Mouse (Mus musculus) hindbrain, embryonic 11.5 days (tissue): ENCODE data around the gene Ceacam19. TPM values are rescaled to one million over a fixed set of nuclear protein-coding genes. Genes with fewer than 3 reads are reported as not detected.

Experiments
- ATAC-seq: fragments of 200-750 bp; cut with Nextera tagmentation; 2 replicates; pipeline ENCODE4 v1.8.0; 2017; ENCODE audit warnings: mild to moderate bottlenecking, moderate TSS enrichment, moderate library complexity; ENCODE audit not compliant: low FRiP score
- DNase-seq: peaks from one replicate; pipeline ENCODE4 v3.0.0-alpha.2; 2015; ENCODE audit warnings: low spot score
- H3K27ac ChIP-seq: fragments of 300-500 bp; sonication (generic); 2 replicates; pipeline ENCODE4 v1.5.1; 2014; ENCODE audit warnings: mild to moderate bottlenecking, low read depth, low read length
- H3K27me3 ChIP-seq: fragments of 300-500 bp; sonication (generic); 2 replicates; pipeline ENCODE4 v1.6.1; 2014; ENCODE audit warnings: mild to moderate bottlenecking, low read length, moderate library complexity, mixed read lengths; ENCODE audit not compliant: control insufficient read depth, insufficient read depth
- H3K36me3 ChIP-seq: fragments of 300-500 bp; sonication (generic); 2 replicates; pipeline ENCODE4 v1.6.1; 2014; ENCODE audit warnings: mild to moderate bottlenecking, low read length, moderate library complexity, mixed read lengths; ENCODE audit not compliant: control insufficient read depth, insufficient read depth
- H3K4me1 ChIP-seq: fragments of 300-500 bp; sonication (generic); replicated peaks from 2 replicates; pipeline ENCODE4 v1.6.1; 2014; ENCODE audit warnings: low read length, mixed read lengths; ENCODE audit not compliant: control insufficient read depth, insufficient read depth
- H3K4me2 ChIP-seq: fragments of 300-500 bp; sonication (generic); replicated peaks from 2 replicates; pipeline ENCODE4 v1.6.1; 2014; ENCODE audit warnings: mild to moderate bottlenecking, low read depth, low read length
- H3K4me3 ChIP-seq: fragments of 300-500 bp; sonication (generic); 2 replicates; pipeline ENCODE4 v1.5.1; 2014; ENCODE audit warnings: low read depth, low read length
- H3K9ac ChIP-seq: fragments of 300-500 bp; sonication (generic); 2 replicates; pipeline ENCODE4 v1.6.1; 2014; ENCODE audit warnings: low read depth, low read length
- H3K9me3 ChIP-seq: fragments of 300-500 bp; sonication (generic); 2 replicates; pipeline ENCODE4 v1.6.1; 2016; ENCODE audit warnings: low read length; ENCODE audit not compliant: control insufficient read depth
- WGBS: fragments of 180-500 bp; shearing (Covaris S2); extraction: QIAGEN DNeasy Blood & Tissue Kit; methylation state at CpG from one replicate; pipeline ENCODE4 v1.1.7; 2014; 5-methylcytosine and 5-hydroxymethylcytosine counted together
- polyA plus RNA-seq: library from polyadenylated mRNA; unstranded; fragments of >200 nt; fragmentation: Nextera tagmentation; extraction: Ambion mirVana; gene quantifications from 2 replicates; pipeline ENCODE4 v1.2.1, GENCODE M21; 2014

Gene Ceacam19
- polyA plus RNA-seq, 1 experiment from 2014 or later: not detected

DNA sequence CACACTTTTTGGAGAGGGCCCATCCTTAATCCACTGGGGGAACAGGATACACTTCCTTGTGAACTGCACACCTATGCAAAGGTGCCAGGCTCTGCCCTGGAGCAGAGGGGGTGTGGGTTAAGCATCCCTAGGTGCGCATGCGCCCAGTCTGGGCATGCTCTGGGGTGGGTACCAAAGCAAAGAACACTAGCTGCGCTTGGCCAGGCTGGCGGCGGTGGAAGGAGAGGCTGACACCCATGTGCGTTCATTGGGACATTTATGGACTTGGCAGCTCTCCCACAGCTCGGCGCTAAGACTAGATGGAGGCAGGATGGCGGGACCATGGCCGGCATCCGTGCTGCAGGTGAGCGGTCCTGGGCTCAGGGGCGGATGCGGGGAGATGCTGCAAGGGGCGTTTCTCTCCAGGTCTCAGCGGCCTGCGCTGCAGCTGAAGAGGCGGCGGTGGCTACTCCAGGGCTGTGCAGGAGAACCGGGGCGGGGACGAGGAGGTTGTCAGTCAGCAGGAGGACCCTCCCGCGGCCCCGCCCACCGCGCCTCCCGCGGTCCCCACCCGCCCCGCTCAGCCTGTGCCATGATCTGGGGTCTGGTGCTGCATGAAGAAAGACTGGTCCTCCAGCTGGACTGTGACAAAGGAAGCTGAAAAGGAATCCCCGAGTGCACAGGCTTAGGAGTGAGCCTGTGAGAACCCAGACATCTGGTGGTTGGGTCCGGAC lies 35.8 kb downstream of the Ceacam19 start, which contains the start of gene Gm19345:
Gm19345 (plus strand) TSS at position 146 of the 713 bp plus-strand sequence.
- ATAC-seq (peak; percentile 81), DNase-seq (peak; percentile 56)
- H3K9ac ChIP-seq: 0 out of 2 replicates have a peak within 1 kb of the TSS, but pooled peaks have one; percentile 19
- H3K27ac ChIP-seq: no peak within 1 kb of the TSS
- 4% methylated on average over 33 of the region's 33 CpGs for WGBS
- 0 out of 2 replicates have a peak, but pooled peaks cover 5% of the 10 kb centered on the region for H3K27me3 ChIP-seq
- H3K36me3 ChIP-seq: no peaks in the 10 kb centered on the region
- peak within 1 kb of the TSS; percentile 20 for H3K4me3 ChIP-seq
- peak within 1 kb of the TSS; percentile 49 for H3K4me2 ChIP-seq
- H3K4me1 ChIP-seq: no peaks in the 10 kb centered on the region
- no peaks in the 10 kb centered on the region for H3K9me3 ChIP-seq

DNA sequence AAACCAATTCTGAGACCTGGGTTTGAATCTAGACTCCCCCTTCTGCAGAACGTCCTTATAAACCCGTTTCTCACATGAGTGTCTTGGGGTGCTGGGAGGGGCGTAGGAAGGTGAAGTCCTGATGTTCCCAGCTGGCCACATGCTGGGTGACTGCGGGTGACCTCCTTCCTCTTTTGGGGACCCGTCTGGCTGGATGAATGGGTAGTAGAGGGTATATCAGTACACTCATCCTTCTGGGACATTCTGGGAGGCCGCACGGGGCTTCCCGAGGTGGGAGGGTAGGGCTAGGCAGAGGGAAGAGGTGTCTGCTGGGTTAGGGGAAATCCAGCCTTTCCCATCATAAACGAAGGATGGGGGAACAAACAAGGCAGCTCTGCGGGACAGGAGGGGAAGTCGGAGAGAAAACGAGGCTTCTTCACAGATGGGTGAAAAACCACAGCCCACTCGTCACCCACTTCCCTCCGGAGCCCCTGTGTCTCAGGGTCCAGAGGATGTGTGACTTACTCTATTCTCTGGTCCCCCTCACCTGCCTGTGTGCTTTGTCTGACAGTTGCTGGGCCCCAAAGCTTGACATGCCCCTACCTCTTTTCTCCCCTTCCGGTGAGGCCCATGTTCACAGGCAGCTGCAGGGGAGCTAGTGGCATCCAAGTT lies 43.1 kb downstream of the Ceacam19 start:
- no peak overlapping the region for H3K9ac ChIP-seq
- H3K4me3 ChIP-seq: no peak overlapping the region
- no peak overlapping the region for H3K4me2 ChIP-seq
- no peak for ATAC-seq
- no peaks in the 10 kb centered on the region for H3K9me3 ChIP-seq
- no peak overlapping the region for H3K27ac ChIP-seq
- WGBS: 63% methylated on average over 15 of the region's 15 CpGs
- DNase-seq: no peak
- H3K36me3 ChIP-seq: no peaks in the 10 kb centered on the region
- peaks cover 15% of the 10 kb centered on the region for H3K27me3 ChIP-seq
- H3K4me1 ChIP-seq: no peaks in the 10 kb centered on the region

DNA sequence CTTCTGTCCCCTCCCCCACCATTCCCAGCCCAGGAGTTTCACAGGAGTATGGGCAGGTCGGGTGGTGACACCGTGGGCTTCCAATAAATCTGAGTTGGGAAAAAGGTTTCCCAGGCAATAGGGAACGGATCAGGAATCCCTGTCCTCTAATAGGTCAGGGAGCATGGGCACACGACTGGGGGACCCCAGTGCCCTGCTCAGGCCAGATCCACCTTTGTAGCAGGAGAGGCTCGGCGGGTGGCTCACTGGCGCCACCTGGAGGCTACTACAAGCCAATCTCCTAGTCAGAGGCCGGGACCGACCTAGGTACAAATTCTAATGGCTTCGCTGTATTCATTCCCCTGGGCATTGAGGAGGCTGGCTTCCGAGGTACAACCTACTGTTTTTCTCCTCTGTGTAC lies 44.2 kb downstream of the Ceacam19 start:
- Histone ChIP-seq H3K9ac (no peak overlapping the region), H3K4me2 (no peak overlapping the region), H3K27ac (no peak overlapping the region), H3K4me1 (no peaks in the 10 kb centered on the region), H3K27me3 (peaks cover 15% of the 10 kb centered on the region), H3K4me3 (no peak overlapping the region), H3K9me3 (no peaks in the 10 kb centered on the region), H3K36me3 (no peaks in the 10 kb centered on the region)
- WGBS: 4% methylated on average over 11 of the region's 11 CpGs
- peak; percentile 82 for DNase-seq
- peak; percentile 70 for ATAC-seq

DNA sequence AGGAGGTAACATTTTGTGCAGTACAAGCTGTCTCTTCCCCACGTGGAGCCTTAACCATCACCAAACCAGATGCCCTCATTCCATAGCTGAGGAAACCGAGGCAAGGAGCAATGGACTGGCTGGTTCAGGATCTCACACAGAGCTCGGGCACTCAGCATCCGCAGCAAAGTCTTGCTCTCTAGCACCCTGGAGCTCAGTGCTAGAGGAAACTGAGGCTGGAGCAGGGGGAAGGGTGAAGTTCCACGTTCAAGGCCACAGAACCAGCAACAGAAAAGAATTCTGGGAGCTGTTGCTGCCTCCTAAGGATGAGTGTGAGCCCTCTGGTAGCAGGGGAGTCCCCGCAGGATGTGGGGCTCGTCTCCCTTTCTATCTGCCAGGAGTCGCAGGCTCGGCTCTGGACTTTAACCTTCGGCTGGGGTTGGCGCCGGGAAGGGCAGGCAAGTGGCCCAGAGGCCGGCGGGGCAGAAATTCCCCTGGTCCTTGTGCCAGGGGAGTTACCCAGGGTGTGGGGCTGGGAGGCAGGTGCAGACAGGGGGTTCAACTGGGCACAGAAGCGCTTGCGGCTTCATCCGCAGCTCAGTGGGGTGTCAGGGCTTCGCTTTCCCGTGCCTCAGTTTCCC lies 44.8 kb downstream of the Ceacam19 start:
- peaks cover 15% of the 10 kb centered on the region for H3K27me3 ChIP-seq
- ATAC-seq (peak; percentile 43; the same call in 1 of the 2 replicates), DNase-seq (no peak)
- 33% methylated on average over 19 of the region's 19 CpGs for WGBS
- no peak overlapping the region for H3K4me3 ChIP-seq
- H3K4me1 ChIP-seq: no peaks in the 10 kb centered on the region
- no peak overlapping the region for H3K27ac ChIP-seq
- H3K36me3 ChIP-seq: no peaks in the 10 kb centered on the region
- no peak overlapping the region for H3K9ac ChIP-seq
- no peak overlapping the region for H3K4me2 ChIP-seq
- no peaks in the 10 kb centered on the region for H3K9me3 ChIP-seq

DNA sequence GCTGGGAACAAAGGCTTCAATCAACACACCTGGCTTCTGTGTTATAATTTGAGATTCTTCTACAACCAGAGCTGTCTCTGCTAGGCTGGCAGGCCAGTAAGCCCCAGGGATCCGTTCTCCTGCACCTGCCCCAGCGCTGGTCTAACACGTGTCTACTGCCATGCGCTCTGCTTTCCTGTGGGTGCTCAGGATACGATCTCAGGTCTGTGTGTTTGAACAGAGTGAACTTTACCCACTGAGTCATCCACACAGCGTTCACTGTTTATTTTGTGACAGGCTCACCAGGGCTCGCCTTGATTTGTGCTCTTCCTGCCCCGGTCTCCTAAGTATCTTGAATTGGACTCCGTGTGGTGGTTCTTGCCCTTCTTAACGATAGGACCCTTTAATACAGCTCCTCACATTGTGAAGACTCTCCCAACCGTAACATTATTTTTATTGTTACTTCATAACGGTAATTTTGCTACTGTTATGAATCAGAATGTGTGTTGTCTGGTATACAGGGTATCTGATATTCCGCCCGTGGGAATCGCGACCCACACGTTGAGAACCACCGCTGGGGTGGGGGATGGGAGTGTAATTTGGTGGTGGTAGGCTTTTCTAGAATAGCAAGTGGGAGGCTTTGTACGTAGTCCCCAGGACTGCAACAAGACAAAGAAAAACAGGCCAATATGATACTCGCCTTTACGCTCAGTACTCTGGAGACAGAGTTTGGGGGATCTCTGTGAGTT lies 45.9 kb downstream of the Ceacam19 start:
- 87% methylated on average over 21 of the region's 21 CpGs for WGBS
- no peak for ATAC-seq

DNA sequence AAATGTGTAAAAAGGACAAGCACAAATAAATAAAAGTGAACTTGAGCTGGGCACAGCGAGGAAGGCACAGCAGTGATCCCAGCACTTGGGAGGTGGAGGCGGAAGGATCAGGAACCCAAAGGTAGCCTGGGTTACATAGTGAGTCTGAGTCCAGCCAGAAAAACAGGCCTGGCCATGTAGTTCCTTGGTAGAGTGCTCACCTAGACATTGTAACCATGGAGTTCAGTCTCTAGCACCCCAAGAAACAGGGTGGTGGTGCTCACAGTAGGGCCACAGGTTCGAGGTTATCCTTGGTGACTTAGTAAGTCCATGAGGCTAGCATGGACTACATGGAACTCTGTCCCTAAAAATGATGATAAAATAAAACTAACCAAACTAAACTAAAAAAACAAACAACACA lies 46.8 kb downstream of the Ceacam19 start:
- no peak overlapping the region for H3K4me3 ChIP-seq
- H3K27ac ChIP-seq: no peak overlapping the region
- 77% methylated on average over 3 of the region's 3 CpGs for WGBS
- no peaks in the 10 kb centered on the region for H3K9me3 ChIP-seq
- H3K9ac ChIP-seq: no peak overlapping the region
- DNase-seq: no peak
- no peaks in the 10 kb centered on the region for H3K4me1 ChIP-seq
- H3K27me3 ChIP-seq: peaks cover 10% of the 10 kb centered on the region
- no peaks in the 10 kb centered on the region for H3K36me3 ChIP-seq
- no peak for ATAC-seq
- H3K4me2 ChIP-seq: no peak overlapping the region

More for the DNA sequence above, 45.9 kb downstream of the Ceacam19 start:
- Histone ChIP-seq H3K36me3 (no peaks in the 10 kb centered on the region), H3K27ac (no peak overlapping the region), H3K27me3 (peaks cover 13% of the 10 kb centered on the region), H3K9ac (no peak overlapping the region), H3K4me2 (no peak overlapping the region), H3K4me3 (no peak overlapping the region), H3K9me3 (no peaks in the 10 kb centered on the region), H3K4me1 (no peaks in the 10 kb centered on the region)
- DNase-seq: no peak

DNA sequence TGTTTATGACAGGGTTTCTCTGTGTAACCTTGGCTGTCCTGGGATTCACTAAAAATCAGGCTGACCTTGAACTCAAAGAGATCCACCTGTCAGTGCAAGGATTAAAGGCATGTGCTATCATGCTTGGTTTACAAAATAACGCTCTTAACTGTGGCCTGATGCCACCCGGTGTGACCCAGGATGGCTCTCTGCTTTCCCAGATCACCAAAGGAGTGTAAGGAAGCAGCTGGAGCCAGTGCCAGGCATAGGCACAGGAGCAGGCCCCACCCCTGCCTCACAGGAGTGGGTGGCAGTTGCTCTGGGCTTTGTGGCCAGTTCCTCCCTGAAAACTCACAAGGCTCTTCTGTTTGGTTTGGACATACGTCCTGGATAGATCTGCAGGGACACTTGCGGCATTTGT lies 47.4 kb downstream of the Ceacam19 start:
- WGBS: 84% methylated on average over 4 of the region's 4 CpGs
- no peaks in the 10 kb centered on the region for H3K36me3 ChIP-seq
- DNase-seq (no peak), ATAC-seq (no peak)
- no peak overlapping the region for H3K4me2 ChIP-seq
- no peak overlapping the region for H3K9ac ChIP-seq
- no peak overlapping the region for H3K4me3 ChIP-seq
- H3K27ac ChIP-seq: no peak overlapping the region
- H3K4me1 ChIP-seq: no peaks in the 10 kb centered on the region
- H3K9me3 ChIP-seq: no peaks in the 10 kb centered on the region
- H3K27me3 ChIP-seq: peaks cover 10% of the 10 kb centered on the region

DNA sequence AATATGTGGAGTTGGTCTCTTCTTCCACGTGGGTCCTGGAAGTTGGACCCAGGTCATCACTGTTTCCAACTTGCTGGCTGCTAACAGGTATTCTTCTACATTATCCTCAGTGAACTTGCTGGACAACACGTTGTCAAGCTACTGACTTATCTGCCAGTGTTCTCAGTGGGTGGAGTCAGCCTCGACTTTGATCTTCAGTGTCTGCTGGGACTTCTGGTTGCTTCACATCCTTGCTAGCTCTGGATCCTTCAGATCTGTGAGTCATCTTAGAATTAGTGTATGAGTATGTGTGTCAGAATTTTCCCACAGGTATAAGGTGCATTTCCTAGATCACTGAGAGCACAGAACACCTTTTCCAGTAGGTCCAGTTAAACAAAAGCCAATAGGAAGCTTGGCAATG lies 50.9 kb downstream of the Ceacam19 start:
- no peaks in the 10 kb centered on the region for H3K36me3 ChIP-seq
- H3K27me3 ChIP-seq: no peaks in the 10 kb centered on the region
- no peak for DNase-seq
- no peak overlapping the region for H3K27ac ChIP-seq
- H3K9ac ChIP-seq: no peak overlapping the region
- no peak for ATAC-seq
- no peak overlapping the region for H3K4me2 ChIP-seq
- 65% methylated on average over 3 of the region's 3 CpGs for WGBS
- H3K4me3 ChIP-seq: no peak overlapping the region
- no peaks in the 10 kb centered on the region for H3K9me3 ChIP-seq
- H3K4me1 ChIP-seq: no peaks in the 10 kb centered on the region
